Mouse (Mus musculus): ENCODE results near the gene Esrrg.

DNA sequence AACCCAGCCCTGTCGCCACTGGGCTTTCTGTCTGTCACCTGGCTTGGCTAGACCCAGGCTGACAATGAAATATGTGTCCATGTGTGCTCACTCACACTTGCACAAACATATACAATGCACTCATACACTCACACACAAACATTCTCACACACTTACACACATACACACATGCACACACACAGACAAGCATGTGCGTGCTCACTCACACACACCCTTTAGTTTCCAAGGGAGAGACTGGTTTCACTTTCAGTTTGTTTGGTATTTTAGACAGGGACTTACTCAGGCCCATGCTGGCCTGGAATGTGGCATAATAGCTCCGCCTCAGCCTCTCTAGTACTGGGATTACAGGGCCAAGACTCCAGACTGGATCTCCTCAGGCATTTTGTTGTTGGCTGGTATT lies 447.3 kb downstream of the Esrrg start:
- no peak for TF ChIP-seq GATA1 (IDR thresholded peaks at IDR 0.05; ENCODE audit: borderline replicate concordance, low read length)
- no peak for TF ChIP-seq FLI1 (IDR thresholded peaks at IDR 0.05; ENCODE audit: low read length)

Measured in megakaryocyte, embryonic 14.5 days (primary cell).